Mouse (Mus musculus) R1 (cell line): ENCODE results near the gene Nipbl.

Experiments used
- DNase-seq: peaks from one replicate; pipeline ENCODE4 v3.0.0-alpha.2; 2018; ENCODE audit warnings: low read depth, low spot score

The Nipbl gene

GRCm38 (mm10) chr15:8420909-8421308, 23.4 kb downstream of the Nipbl start:
- peak; percentile 78 for DNase-seq

- no peak for DNase-seq
These were observed 27.6 kb downstream of the Nipbl start for GRCm38 (mm10) chr15:8416500-8417138.

GRCm38 (mm10) chr15:8413356-8413755, 30.9 kb downstream of the Nipbl start:
- DNase-seq: no peak

GRCm38 (mm10) chr15:8411873-8412272, 32.4 kb downstream of the Nipbl start:
- no peak for DNase-seq

- DNase-seq: no peak
These were observed 33.0 kb downstream of the Nipbl start for GRCm38 (mm10) chr15:8411168-8411837.

- DNase-seq: no peak
These were observed 37.2 kb downstream of the Nipbl start for GRCm38 (mm10) chr15:8407082-8407481.

GRCm38 (mm10) chr15:8406219-8406618, 38.0 kb downstream of the Nipbl start:
- DNase-seq: no peak

GRCm38 (mm10) chr15:8402591-8402990, 41.7 kb downstream of the Nipbl start:
- no peak for DNase-seq

GRCm38 (mm10) chr15:8401536-8401935, 42.7 kb downstream of the Nipbl start:
- no peak for DNase-seq

GRCm38 (mm10) chr15:8391764-8392163, 52.5 kb downstream of the Nipbl start:
- DNase-seq: no peak

- DNase-seq: peak; percentile 20
These were observed 62.0 kb downstream of the Nipbl start for GRCm38 (mm10) chr15:8382213-8382612.

- no peak for DNase-seq
These were observed 68.6 kb downstream of the Nipbl start for GRCm38 (mm10) chr15:8375657-8376056.

- DNase-seq: no peak
These were observed 69.5 kb downstream of the Nipbl start for GRCm38 (mm10) chr15:8374724-8375123.

GRCm38 (mm10) chr15:8347104-8347773, 97.0 kb downstream of the Nipbl start:
- no peak for DNase-seq

GRCm38 (mm10) chr15:8340596-8340995, 103.7 kb downstream of the Nipbl start:
- DNase-seq: no peak

GRCm38 (mm10) chr15:8331547-8331946, 112.7 kb downstream of the Nipbl start:
- no peak for DNase-seq

- no peak for DNase-seq
These were observed 118.6 kb downstream of the Nipbl start for GRCm38 (mm10) chr15:8325629-8326028.

GRCm38 (mm10) chr15:8324833-8325232, 119.4 kb downstream of the Nipbl start:
- DNase-seq: no peak

- no peak for DNase-seq
These were observed 120.2 kb downstream of the Nipbl start for GRCm38 (mm10) chr15:8324061-8324460.

GRCm38 (mm10) chr15:8321491-8321890, 122.8 kb downstream of the Nipbl start:
- no peak for DNase-seq

- no peak for DNase-seq
These were observed 125.1 kb downstream of the Nipbl start for GRCm38 (mm10) chr15:8319191-8319590.

- no peak for DNase-seq
These were observed 126.9 kb downstream of the Nipbl start for GRCm38 (mm10) chr15:8317381-8317780.

- DNase-seq: no peak
These were observed 138.8 kb downstream of the Nipbl start for GRCm38 (mm10) chr15:8305474-8305873.
